Mouse (Mus musculus) forelimb bud, embryonic 11.5 days (tissue): Measurements from ENCODE around the gene Rbl2.
A peak's percentile ranks its signal among the peaks of the same experiment; 100 is the strongest.

Experiments used
- DNase-seq: peaks from one replicate; pipeline ENCODE4 v3.0.0-alpha.2; 2012; ENCODE audit warnings: low read depth, low spot score

The Rbl2 gene

DNA sequence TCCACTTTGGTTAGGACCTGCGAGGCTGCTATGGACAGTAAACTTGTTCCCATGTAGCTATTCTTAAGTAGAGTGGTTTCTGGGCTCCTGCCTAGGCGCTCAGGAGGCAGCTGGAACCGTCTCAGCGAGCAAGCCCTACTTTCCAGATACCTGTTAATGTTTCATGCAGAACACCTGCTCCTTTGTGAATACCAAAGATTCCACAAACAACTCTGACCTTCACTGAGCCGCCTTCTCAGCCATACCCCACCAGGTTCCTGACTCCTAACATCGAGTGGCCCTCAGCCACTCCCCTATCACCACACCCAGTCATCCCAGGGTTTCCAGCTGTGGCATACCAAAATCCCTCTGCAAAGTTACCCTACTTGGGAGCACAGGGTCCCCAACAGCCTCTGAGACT is 100.3 kb downstream of the Rbl2 start:
- DNase-seq, result no peak

GRCm38 (mm10) chr8:91170914-91171313 is 101.1 kb downstream of the Rbl2 start:
- DNase-seq, result no peak

GRCm38 (mm10) chr8:91171605-91172004 is 101.7 kb downstream of the Rbl2 start:
- DNase-seq, result peak; percentile 55
